Mouse (Mus musculus) CH12.LX (cell line): Measurements from ENCODE around the gene Gin1. TPM values are rescaled to one million over a fixed set of nuclear protein-coding genes. Genes with fewer than 3 reads are reported as not detected.

Source experiments
- DNase-seq: peaks from one replicate; pipeline ENCODE4 v3.0.0-alpha.2; 2013; ENCODE audit errors: extremely low read depth
- H3K27ac ChIP-seq: 2 replicates; pipeline ENCODE4 v1.5.1; 2012; ENCODE audit warnings: low read depth, mild to moderate bottlenecking, control low read depth, moderate library complexity; ENCODE audit not compliant: insufficient read depth
- H3K27me3 ChIP-seq: replicated peaks from 2 replicates; pipeline ENCODE3; 2012; ENCODE audit warnings: inconsistent platforms
- H3K36me3 ChIP-seq, 2 experiments: replicated peaks in 1 of 2; 2 replicates each; pipeline versions ENCODE3 to v1.6.1; 2012; ENCODE audit warnings: inconsistent platforms in 1 of 2, low read length in 1 of 2, mild to moderate bottlenecking in 1 of 2, mixed read lengths in 1 of 2, moderate library complexity in 1 of 2; ENCODE audit not compliant: control insufficient read depth in 1 of 2, insufficient read depth in 1 of 2
- H3K4me1 ChIP-seq, 2 experiments: 2 replicates each; pipeline ENCODE4 v1.6.1; 2012; ENCODE audit warnings: inconsistent platforms in 1 of 2, moderate library complexity in 1 of 2; ENCODE audit not compliant: insufficient read depth in 2 of 2, control insufficient read depth in 1 of 2
- H3K4me2 ChIP-seq: 2 replicates; pipeline ENCODE4 v1.6.1; 2012; ENCODE audit warnings: low read depth, mild to moderate bottlenecking, control low read depth; ENCODE audit not compliant: poor library complexity, insufficient read depth, severe bottlenecking
- H3K4me3 ChIP-seq, 3 experiments: fragments of 150-350 bp in 1 of 3; sonication (generic) in 1 of 3; replicated peaks in 1 of 3; 2 replicates each; pipeline versions ENCODE3 to v1.5.1; 2011 to 2012; ENCODE audit warnings: low read depth in 2 of 3, low read length in 2 of 3, mild to moderate bottlenecking in 2 of 3, moderate library complexity in 2 of 3, control low read depth in 1 of 3, improper control_type of control experiment in 1 of 3, inconsistent platforms in 1 of 3, mixed read lengths in 1 of 3; ENCODE audit not compliant: poor library complexity in 1 of 3
- H3K79me2 ChIP-seq: replicated peaks from 2 replicates; pipeline ENCODE4 v1.6.1; 2012; ENCODE audit warnings: mild to moderate bottlenecking, moderate library complexity; ENCODE audit not compliant: control insufficient read depth, poor library complexity, insufficient read depth, severe bottlenecking; ENCODE audit errors: extremely low read depth
- H3K9ac ChIP-seq: 2 replicates; pipeline ENCODE4 v1.6.1; 2012; ENCODE audit warnings: low read depth, mild to moderate bottlenecking, control low read depth, moderate library complexity; ENCODE audit not compliant: insufficient read depth
- H3K9me3 ChIP-seq: replicated peaks from 2 replicates; pipeline ENCODE3; 2012; ENCODE audit warnings: low read length, inconsistent platforms, mixed read lengths
- CTCF ChIP-seq, 2 experiments: IDR thresholded peaks in 1 of 2; conservative IDR thresholded peaks in 1 of 2; 2 replicates each; pipeline ENCODE4 v1.5.1; 2011 to 2012; ENCODE audit warnings: low read depth in 2 of 2, low read length in 2 of 2, improper control_type of control experiment in 1 of 2, inconsistent platforms in 1 of 2, mild to moderate bottlenecking in 1 of 2, moderate library complexity in 1 of 2
- ETS1 ChIP-seq: conservative IDR thresholded peaks from 2 replicates; pipeline ENCODE4 v1.6.1; 2012; ENCODE audit warnings: low read depth, mild to moderate bottlenecking, inconsistent platforms, low read length, improper control_type of control experiment, moderate library complexity
- GABPA ChIP-seq: IDR thresholded peaks from 2 replicates; pipeline ENCODE4 v1.6.1; 2012; ENCODE audit warnings: low read depth, low read length, improper control_type of control experiment, inconsistent platforms; ENCODE audit not compliant: insufficient replicate concordance
- IRF4 ChIP-seq: IDR thresholded peaks from 2 replicates; pipeline ENCODE4 v1.6.1; 2014; ENCODE audit warnings: low read depth, mild to moderate bottlenecking, inconsistent platforms, low read length, improper control_type of control experiment
- JUN ChIP-seq: IDR thresholded peaks from 2 replicates; pipeline ENCODE4 v1.6.1; 2011; ENCODE audit warnings: low read depth, mild to moderate bottlenecking, low read length, improper control_type of control experiment, moderate library complexity; ENCODE audit not compliant: insufficient read depth
- MAX ChIP-seq: IDR thresholded peaks from 2 replicates; pipeline ENCODE4 v1.6.1; 2011; ENCODE audit warnings: low read length, improper control_type of control experiment
- MYC ChIP-seq: IDR thresholded peaks from 2 replicates; pipeline ENCODE4 v1.6.1; 2011; ENCODE audit warnings: low read depth, mild to moderate bottlenecking, improper control_type of control experiment, low read length
- PAX5 ChIP-seq: IDR thresholded peaks from 2 replicates; pipeline ENCODE4 v1.6.1; 2012; ENCODE audit warnings: low read length, inconsistent platforms, mixed read lengths
- POLR2AphosphoS2 ChIP-seq: IDR thresholded peaks from 2 replicates; pipeline ENCODE4 v1.6.1; 2011; ENCODE audit warnings: low read depth, low read length, improper control_type of control experiment
- RAD21 ChIP-seq: IDR thresholded peaks from 2 replicates; pipeline ENCODE4 v1.6.1; 2011; ENCODE audit warnings: low read depth, mild to moderate bottlenecking, low read length, improper control_type of control experiment, moderate library complexity
- SIN3A ChIP-seq: IDR thresholded peaks from 2 replicates; pipeline ENCODE4 v1.6.1; 2012; ENCODE audit warnings: low read length, improper control_type of control experiment, inconsistent platforms
- SMC3 ChIP-seq: IDR thresholded peaks from 2 replicates; pipeline ENCODE4 v1.6.1; 2011; ENCODE audit warnings: low read depth, low read length, improper control_type of control experiment
- UBTF ChIP-seq: IDR thresholded peaks from 2 replicates; pipeline ENCODE4 v1.6.1; 2012; ENCODE audit warnings: low read depth, mild to moderate bottlenecking, inconsistent platforms, low read length, improper control_type of control experiment, moderate library complexity
- USF2 ChIP-seq: conservative IDR thresholded peaks from 2 replicates; pipeline ENCODE4 v1.6.1; 2011; ENCODE audit warnings: low read depth, low read length, improper control_type of control experiment
- ZNF384 ChIP-seq: IDR thresholded peaks from 2 replicates; pipeline ENCODE4 v1.6.1; 2012; ENCODE audit warnings: low read depth, low read length, improper control_type of control experiment, inconsistent platforms
- dilution Hi-C: fragments of 300-500 bp; cut with MboI; formaldehyde crosslinking; loops from 2 replicates; pipeline ENCODE4 v1.14.3; 2020; ENCODE audit warnings: low sequenced_read_pairs; ENCODE audit not compliant: extremely low pct_unique_long_range_greater_than_20kb, extremely low pct_ligation_motif_present
- in situ Hi-C: fragments of 300-500 bp; cut with MboI; formaldehyde crosslinking; loops from 3 replicates; pipeline ENCODE4 v1.14.3; 2019; ENCODE audit warnings: low sequenced_read_pairs, low pct_ligation_motif_present, low pct_unique_long_range_greater_than_20kb, mixed read lengths
- polyA plus RNA-seq: library from polyadenylated mRNA; unstranded; fragments of >175 nt; gene quantifications from 2 replicates; pipeline ENCODE4 v1.2.1, GENCODE M21; 2012; ENCODE audit warnings: low read depth; ENCODE audit not compliant: insufficient read length
- total RNA-seq, 2 experiments: library from RNA; depleted of rRNA; stranded (reverse); fragments of 300-350 nt in 1 of 2; fragments of >200 nt in 1 of 2; gene quantifications; 2 replicates each; pipeline ENCODE4 v1.2.3; 2012 to 2014

Gin1 gene
- total and polyA plus RNA-seq, 3 experiments: 5.8 to 16.2 (median 10.4) TPM

DNA sequence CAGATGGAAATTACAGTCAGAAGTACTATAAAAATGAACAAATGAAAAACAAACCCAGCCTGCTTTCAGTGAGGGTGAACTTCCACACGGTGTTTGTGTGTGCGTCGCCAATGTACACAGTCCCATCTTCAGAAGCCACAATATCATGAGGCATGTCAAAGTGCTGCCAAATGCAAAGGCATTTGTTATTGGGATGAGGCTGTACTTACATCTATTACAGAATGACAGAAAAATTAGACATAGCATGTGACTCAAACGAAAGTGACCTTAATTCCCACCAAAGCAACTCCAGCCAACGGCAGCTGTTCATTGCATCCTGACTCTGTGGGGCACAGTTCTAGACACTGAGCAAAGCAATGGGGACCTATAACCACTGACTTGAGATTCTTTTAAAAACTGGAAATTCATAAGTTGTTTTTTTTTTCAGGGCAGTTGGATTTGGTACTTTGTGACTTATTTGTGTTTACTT is 64.4 kb downstream of the Gin1 start:
- H3K9ac ChIP-seq: no peak overlapping the region
- no peak overlapping the region for H3K4me3 ChIP-seq
- no peak overlapping the region for H3K27ac ChIP-seq
- TF ChIP-seq UBTF (no peak), PAX5 (no peak), GABPA (no peak), SIN3A (no peak), IRF4 (no peak), ZNF384 (no peak), ETS1 (no peak), JUN (no peak), CTCF (conservative IDR thresholded peaks at IDR 0.05 in 1 of 2, IDR thresholded peaks at IDR 0.05 in 1 of 2; ENCODE audit: low read depth in 2 of 2, low read length in 2 of 2) (no peak), MYC (no peak), MAX (no peak), RAD21 (no peak), USF2 (no peak), POLR2AphosphoS2 (no peak), SMC3 (no peak)
- H3K79me2 ChIP-seq: no peaks in the 10 kb centered on the region
- H3K36me3 ChIP-seq: no peaks in the 10 kb centered on the region
- H3K4me1 ChIP-seq: no peaks in the 10 kb centered on the region
- H3K4me2 ChIP-seq: no peak overlapping the region
- DNase-seq: no peak
- H3K9me3 ChIP-seq: no peaks in the 10 kb centered on the region
- no peaks in the 10 kb centered on the region for H3K27me3 ChIP-seq
- in situ Hi-C loops (no loop called here), dilution Hi-C loops (no loop called here)

Other genes with a start within 250 kb of the Gin1 start
- gene D1Ertd622e, start 108.1 kb upstream of the Gin1 start, total RNA-seq (2012; rRNA removed): 9.0 and 10.2 TPM in 2 replicates
- gene D1Ertd622e, start 108.1 kb upstream of the Gin1 start, total RNA-seq (2014; rRNA removed): 22.1 and 25.2 TPM in 2 replicates
- gene D1Ertd622e, start 108.1 kb upstream of the Gin1 start, polyA plus RNA-seq: 25.0 and 27.3 TPM in 2 replicates
- gene Ppip5k2, start 239 bp downstream of the Gin1 start, total RNA-seq (2012; rRNA removed): 27.4 and 32.8 TPM in 2 replicates
- 44.9 and 50.6 TPM in 2 replicates for gene Ppip5k2, start 239 bp downstream of the Gin1 start, total RNA-seq (2014; rRNA removed)
- gene Ppip5k2, start 239 bp downstream of the Gin1 start, polyA plus RNA-seq: 28.4 and 29.8 TPM in 2 replicates